Mouse (Mus musculus) naive thymus-derived CD4-positive, alpha-beta T cell, adult 2 months (primary cell): ENCODE results near the gene Rad54l2.

Source experiments
- DNase-seq: peaks from one replicate; pipeline ENCODE4 v3.0.0-alpha.2; 2011; ENCODE audit warnings: low read depth

The Rad54l2 gene

DNA sequence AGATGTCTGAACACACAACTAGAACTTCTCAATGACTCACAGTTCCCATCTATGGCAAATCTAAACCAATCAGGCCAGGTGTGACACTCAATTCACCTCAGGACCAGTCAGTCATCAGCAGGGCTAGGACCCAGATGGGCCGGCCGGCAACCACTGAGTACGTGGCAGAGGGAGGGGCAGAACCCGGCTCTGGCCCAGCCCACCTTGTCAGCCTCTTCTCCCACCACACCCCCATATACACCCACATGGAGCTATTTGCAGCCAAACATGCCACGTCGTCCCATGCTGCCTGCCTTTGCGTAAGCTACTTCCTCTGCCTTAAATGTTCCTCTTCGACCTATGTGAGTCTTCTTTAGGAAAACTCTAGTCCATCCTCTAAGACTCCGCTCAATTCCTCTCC lies 113.0 kb downstream of the Rad54l2 start:
- no peak for DNase-seq

DNA sequence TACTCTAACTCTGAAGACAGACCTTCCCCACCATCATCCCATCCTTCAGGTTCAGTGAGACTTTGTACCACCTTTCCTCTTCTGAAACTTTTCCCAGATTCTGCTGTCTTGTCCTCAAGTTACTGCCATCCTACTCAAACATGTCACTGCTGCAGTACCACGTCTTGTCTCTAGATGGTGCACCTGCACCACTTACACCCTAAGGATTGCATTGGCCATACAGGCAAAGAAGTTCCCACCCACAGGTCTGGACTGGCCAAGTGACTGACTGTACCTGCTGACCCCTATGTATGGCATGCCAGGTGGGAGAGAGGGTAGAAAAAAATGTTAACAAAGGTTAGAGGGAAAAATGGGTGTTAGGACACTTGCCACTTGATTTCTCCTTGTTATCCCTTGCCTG lies 113.5 kb downstream of the Rad54l2 start:
- peak; percentile 85 for DNase-seq

DNA sequence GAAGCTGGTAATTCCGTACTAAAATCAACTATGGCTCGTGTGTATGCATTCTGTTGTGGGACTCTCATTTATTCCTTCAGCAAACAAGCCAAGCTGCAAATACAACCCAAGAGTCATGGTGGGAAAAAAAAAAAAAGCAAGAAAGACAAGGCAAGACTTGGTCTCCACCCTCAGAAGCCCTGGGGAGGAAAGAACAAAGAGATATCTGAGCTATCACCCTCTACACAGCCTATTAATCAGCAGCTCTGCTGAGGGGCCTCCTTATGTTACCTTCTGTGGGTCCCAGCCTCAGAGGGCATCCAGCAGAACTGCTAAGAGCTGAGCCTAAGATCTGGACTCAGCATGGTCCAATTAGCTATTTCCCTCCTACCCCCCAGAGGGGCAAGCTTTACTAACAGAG lies 115.1 kb downstream of the Rad54l2 start:
- DNase-seq = no peak

DNA sequence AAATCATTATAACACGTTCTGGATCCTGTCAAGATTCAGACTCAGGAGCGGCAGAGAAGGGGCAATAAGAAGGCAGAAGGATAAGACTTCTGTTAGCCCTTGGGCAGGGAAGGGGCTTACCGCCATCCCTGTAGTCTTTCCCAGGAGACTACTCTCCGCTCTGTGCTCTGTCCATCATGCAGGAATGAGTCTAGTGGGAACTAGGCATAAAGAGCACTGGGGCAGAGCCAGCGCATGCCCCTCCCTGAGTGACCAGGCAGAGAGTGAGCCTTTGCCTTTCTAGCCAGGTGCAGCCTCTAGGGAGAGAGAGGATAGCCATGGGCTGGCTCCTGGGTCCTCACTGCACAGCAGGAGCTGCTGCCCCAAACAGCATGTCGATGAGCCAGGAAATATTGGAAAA lies 124.1 kb downstream of the Rad54l2 start:
- DNase-seq = no peak

DNA sequence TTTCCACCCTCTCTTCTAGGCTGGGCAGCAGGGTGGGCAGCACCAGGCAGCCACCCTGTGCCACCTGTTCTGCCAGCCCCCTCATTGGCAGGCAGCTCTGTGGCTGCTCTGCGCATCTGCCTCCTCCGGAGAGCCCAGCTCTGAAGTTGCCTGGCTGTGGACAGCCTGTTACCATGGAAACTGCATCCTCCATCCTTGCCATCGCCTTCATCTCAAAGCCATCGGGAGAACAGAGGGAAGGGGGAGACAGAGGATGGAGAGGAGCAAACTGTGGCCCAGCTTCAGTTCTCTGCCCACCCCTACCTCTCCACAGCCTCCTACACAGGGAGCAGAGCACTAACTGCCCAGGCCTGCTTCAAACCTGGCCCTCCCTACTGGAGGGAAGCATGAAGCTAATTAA lies 124.6 kb downstream of the Rad54l2 start:
- no peak for DNase-seq

DNA sequence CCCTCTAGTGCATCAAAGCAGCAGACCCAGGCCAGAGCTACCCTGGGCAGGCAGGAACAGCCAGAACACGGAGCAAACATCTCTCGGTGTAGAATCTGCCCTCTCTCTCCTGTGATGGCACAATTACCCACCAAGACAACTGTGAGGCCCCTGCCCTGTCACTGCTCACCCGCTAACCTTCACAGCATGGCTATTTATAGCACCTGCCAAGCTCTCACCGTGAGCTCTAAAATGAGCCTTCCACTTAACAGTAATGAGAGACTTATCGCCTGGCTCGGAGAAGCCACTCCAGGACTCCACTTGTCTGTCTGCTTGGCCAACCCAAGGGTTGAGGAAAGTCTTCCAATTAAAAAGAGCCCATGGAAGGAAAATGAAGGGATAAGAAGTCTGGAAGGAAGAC lies 125.8 kb downstream of the Rad54l2 start:
- no peak for DNase-seq

DNA sequence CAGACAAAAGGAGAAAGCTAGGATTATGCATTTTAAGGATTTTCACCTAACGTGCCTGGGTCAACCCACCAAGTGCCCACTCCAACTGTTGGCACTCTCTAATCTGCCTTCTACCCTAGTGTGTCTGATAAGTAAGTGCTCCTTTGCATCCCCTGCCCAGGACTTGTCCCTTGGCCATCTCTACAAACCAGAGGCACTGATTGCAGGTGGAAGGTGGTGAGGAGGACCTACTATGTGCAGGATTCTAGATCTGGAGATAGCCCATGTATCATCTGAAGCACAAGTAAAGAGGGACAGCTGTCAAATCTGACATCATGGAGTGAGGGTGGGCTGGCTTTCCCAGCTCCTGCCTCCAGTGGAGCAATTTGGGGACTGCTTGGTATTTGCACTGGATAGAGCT lies 129.1 kb downstream of the Rad54l2 start:
- DNase-seq = no peak

DNA sequence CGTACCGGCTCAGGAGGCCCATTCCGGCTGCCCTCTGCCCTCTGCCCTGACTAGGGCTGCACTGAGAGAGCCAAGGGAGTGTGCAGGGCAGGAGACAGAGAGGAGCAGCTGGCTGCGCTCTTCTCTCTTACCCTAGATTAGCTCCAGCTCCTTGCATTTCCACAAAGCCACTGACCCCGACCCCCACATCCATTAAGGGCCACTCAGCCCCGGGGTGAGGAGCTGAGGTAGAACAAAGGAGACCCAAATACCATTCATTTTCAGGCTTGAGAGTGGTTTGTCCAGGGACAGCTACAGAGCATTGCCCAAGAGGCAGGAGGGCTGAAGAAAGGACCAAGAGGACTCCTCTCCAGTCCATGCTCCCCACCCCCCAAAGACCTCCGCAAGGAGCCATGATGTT lies 129.6 kb downstream of the Rad54l2 start:
- no peak for DNase-seq

DNA sequence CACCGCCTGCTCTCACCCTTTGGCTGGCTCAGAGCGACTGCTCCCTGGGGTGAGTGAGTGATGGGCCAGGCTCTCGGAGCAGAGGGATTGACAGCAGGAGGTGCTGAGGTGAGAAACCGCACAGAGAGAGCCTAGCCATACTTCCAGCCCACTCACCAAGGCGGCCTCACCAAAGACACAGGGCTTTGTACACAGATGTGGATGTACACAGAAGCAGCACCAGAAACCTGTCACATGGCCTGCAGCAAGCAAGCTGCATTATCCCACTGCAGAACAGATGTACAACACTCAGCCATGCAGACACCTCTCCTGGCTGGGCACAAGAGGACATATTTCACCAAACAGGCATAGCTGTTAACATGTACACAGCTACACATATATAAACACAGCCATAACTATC lies 131.4 kb downstream of the Rad54l2 start:
- no peak for DNase-seq

DNA sequence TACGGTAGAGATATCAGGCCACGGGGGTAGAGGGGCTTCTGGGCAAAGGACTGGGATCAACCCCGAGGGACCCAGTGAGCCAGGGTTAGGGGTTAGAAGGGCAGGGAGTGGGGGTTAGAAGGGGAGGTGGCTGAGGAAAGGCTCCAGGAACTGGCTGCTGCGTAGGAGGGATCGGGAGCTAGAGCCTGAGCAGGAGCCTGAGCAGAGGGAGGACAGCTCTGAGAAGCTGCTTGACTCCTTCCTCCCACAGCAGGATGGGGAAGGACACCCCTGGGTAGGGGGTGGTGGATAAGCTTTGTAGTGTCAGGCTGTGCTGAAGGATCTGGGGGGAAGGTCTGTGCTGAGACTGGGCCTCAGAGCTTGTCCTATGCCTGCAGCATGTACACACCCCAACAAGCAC lies 132.2 kb downstream of the Rad54l2 start:
- no peak for DNase-seq

DNA sequence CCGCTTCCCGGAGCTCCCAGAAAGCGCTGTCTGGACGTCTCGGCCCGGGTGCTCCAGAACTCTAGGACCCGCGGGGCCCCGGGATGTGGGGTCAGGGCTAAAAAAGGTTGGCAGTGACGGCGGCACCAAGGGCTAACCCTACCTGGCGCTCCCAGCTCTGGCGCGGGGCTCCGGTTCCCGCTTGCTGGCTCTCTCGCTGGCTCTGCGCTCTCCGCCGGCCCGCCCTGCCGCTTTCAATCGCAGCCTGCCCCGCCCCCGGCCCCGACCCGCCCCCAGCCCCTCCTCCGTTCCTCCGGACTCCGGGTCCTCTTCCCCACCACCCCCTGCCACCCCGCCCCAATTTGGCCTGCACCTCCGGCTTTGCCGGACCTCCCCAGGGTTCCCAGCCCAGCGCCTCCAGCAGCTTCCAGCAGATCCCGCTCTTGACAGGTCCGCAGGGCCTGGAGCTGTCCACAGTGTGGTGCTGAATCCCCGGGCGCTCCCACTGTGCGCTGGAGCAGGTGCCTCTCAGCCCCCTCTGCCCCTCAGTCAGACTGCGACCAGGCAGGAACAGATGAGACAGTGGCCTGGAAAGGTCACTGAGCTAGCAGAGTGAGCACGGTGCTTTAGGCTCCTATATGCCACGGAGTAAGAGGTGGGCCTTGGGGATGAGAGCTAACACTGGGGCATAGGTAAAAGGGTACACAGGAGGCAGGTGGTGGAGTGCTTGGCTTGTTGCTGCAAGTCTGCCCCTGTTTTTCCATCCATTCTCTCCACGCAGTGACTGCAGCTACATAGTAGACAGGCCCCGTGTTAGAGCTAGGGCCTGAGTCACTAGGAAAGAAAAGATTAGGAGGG lies 132.9 kb downstream of the Rad54l2 start, which contains the start of gene Grm2:
Gene Grm2 (minus strand): TSS at position 199 of the 837 bp plus-strand sequence.
- no peak for DNase-seq

DNA sequence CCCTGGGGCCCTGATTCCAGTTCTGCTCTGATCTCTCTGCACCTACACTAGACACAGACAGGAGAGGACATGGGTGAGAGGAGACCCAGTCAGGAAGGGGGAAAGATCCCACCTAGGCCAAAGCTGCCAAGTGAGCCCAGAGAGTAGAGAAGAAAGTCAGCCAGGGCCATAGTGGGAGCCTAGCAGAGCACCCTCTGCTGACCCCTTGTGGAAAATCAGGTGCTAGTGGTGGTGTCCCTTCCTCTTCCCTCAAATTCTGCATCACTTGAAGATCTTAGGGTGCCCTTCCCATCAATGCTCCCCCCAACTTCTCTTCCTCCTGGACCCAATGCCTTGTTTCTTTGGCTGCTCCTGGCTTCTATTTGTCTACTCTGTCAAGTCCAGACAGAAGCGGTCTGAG lies 136.3 kb downstream of the Rad54l2 start:
- DNase-seq = no peak

DNA sequence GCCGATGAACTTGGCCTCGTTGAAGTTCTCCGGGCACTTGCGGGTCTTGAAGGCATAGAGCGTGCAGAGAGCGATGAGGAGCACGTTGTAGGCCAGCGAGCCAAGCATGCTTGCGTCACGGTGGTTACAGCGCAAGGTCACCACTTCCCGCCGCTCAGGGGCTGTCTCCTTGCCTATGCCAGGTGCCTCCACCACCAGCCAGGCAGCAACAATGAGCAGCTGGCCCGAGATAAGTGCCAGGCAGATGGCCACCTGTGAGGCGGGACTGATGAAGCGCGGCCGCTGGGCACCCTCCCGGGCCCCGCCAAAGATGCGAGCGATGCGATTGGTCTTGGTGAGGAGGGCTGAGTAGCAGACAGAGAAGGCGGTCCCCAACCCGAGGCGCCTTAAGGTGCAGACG lies 141.8 kb downstream of the Rad54l2 start:
- no peak for DNase-seq

DNA sequence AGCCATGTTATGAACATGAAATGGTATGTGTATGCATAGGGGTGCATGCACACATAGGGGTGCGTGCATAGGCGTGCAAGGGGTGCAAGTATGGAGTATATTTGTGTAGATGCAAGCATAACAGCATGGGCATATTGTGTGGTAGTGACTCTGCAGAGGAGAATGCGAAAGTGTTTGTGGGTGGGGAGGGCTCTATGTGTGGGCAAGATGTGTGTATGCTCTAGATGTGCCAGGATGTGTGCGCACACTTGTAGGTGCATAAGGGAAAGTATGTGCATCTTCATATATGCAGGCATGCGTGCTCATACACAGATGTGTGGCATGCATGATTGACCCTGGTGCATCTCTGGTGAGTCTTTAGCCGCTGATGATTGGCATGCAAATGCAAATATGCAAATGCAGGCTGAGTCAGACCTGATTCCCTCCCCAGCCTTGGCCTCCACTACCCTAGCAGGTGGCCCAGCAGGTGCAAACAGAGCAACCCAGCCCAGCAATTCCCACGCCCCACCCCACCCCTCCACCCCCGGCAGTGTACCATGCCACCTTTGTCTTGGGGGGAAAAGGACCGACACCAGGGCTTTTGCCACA lies 143.2 kb downstream of the Rad54l2 start:
- no peak for DNase-seq

DNA sequence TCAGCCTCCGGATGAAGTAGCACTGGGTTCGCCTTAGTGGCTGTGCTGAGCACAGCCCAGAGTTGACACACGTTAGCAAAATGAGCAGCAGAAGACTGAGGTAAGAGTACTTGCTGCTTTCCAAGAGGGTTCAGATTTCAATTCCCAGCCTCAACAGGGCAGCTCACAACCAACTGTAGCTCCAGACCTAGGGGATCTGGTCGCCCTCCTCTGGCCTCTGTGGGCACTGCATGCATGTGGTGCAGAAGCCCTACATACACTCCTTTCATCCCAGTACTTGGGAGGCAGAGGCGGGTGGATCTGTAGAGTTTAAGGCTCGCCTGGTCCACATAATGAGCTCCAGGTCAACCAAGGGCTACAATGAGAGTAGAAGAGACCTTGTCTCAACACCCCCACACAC lies 145.2 kb downstream of the Rad54l2 start:
- no peak for DNase-seq

DNA sequence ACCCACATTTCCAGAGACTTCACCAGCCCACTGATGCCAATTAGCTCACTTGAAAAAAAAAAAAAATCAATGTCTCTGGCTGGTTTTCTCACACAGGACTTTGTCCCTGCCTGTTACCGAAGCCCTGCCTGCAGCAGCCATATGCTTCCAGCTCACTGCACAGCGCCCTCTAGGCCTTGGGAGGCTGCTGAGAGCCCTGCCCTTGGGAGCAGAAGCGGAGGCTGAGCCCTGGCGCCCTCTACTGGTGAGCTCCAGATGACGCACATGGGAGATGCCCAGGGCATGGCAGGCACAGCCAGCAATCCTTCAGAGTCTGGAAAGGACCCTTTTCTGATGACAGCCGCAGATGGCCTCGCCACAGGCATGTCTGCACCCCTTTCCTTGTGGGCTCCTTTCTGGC lies 145.9 kb downstream of the Rad54l2 start:
- peak; percentile 62 for DNase-seq

DNA sequence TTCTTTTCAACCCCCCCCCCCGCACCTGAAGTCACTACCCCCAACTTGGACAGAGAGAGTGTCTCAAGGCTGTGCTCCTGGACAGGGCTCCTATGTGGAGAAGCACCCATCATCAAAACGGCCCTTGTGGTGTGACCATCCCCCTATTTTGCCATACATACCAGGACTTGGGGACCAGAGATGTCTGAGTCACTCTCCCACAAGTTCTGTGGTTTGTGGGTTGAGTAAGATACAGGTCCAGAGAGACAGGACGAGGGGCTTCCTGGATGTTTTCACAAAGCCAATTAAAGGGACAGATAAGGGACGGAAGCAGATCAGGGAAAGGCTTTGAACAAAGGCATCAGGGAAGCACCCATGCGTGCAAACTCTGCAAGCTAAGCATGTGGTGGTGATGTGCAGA lies 147.6 kb downstream of the Rad54l2 start:
- no peak for DNase-seq

DNA sequence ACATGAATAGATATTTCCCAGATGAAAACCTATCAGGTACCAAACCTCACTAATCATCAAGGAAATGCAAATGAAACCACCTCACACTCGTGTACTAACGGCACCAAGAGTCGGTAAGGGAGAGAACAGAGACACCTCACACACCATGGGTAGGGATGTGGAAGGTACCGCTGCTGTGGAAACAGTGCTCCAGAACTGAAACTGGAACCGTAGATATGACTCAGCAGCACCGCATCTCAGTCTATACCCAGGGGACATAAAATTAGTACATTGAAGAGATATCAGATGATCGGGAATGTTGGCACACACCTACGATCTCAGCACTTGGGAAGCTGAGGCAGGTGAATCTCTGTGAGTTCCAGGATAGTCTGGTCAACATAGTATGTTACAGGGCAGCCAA lies 150.8 kb downstream of the Rad54l2 start:
- DNase-seq = no peak
